Mouse (Mus musculus): Measurements from ENCODE around the gene Calr.
A peak's percentile ranks its signal among the peaks of the same experiment; 100 is the strongest.

The Calr gene

GRCm38 (mm10) chr8:84847684-84848435 is 1.1 kb upstream of the Calr start:
- no peaks in the 10 kb centered on the region for H3K27me3 ChIP-seq (ENCODE audit: insufficient read depth, low read length)
- peaks cover 34% of the 10 kb centered on the region for H3K36me3 ChIP-seq (ENCODE audit: insufficient read depth, low read length)
- no peak for TF ChIP-seq NANOG (IDR thresholded peaks at IDR 0.05; ENCODE audit: borderline replicate concordance, low read length)
- no peak for TF ChIP-seq CTCF (conservative IDR thresholded peaks at IDR 0.05; ENCODE audit: low read length)
- TF ChIP-seq POU5F1 (IDR thresholded peaks at IDR 0.05; ENCODE audit: borderline replicate concordance, low read length), result no peak
- peak overlapping the region; percentile 77 for H3K4me3 ChIP-seq (replicated peaks; ENCODE audit: low read length)
- H3K9me3 ChIP-seq (ENCODE audit: low read length), result no peaks in the 10 kb centered on the region
- peaks cover 47% of the 10 kb centered on the region for H3K4me1 ChIP-seq (replicated peaks; ENCODE audit: low read depth, low read length)

- peaks cover 51% of the 10 kb centered on the region for H3K36me3 ChIP-seq (ENCODE audit: insufficient read depth, low read length)
- H3K27me3 ChIP-seq (ENCODE audit: insufficient read depth, low read length), result no peaks in the 10 kb centered on the region
- H3K4me1 ChIP-seq (replicated peaks; ENCODE audit: low read depth, low read length), result peaks cover 50% of the 10 kb centered on the region
- no peaks in the 10 kb centered on the region for H3K9me3 ChIP-seq (ENCODE audit: low read length)
- H3K4me3 ChIP-seq (replicated peaks; ENCODE audit: low read length), result peak overlapping the region; percentile 100
- no peak for TF ChIP-seq POU5F1 (IDR thresholded peaks at IDR 0.05; ENCODE audit: borderline replicate concordance, low read length)
- TF ChIP-seq CTCF (conservative IDR thresholded peaks at IDR 0.05; ENCODE audit: low read length), result no peak
- no peak for TF ChIP-seq NANOG (IDR thresholded peaks at IDR 0.05; ENCODE audit: borderline replicate concordance, low read length)
Observed at GRCm38 (mm10) chr8:84846094-84846721, 526 bp downstream of the Calr start.

GRCm38 (mm10) chr8:84845355-84846093 is 1.2 kb downstream of the Calr start:
- H3K9me3 ChIP-seq (ENCODE audit: low read length), result no peaks in the 10 kb centered on the region
- H3K27me3 ChIP-seq (ENCODE audit: insufficient read depth, low read length), result no peaks in the 10 kb centered on the region
- peak overlapping the region; percentile 100 for H3K4me3 ChIP-seq (replicated peaks; ENCODE audit: low read length)
- peaks cover 55% of the 10 kb centered on the region for H3K36me3 ChIP-seq (ENCODE audit: insufficient read depth, low read length)
- TF ChIP-seq NANOG (IDR thresholded peaks at IDR 0.05; ENCODE audit: borderline replicate concordance, low read length) (no peak), CTCF (conservative IDR thresholded peaks at IDR 0.05; ENCODE audit: low read length) (no peak), POU5F1 (IDR thresholded peaks at IDR 0.05; ENCODE audit: borderline replicate concordance, low read length) (no peak)
- H3K4me1 ChIP-seq (replicated peaks; ENCODE audit: low read depth, low read length), result peaks cover 50% of the 10 kb centered on the region

DNA sequence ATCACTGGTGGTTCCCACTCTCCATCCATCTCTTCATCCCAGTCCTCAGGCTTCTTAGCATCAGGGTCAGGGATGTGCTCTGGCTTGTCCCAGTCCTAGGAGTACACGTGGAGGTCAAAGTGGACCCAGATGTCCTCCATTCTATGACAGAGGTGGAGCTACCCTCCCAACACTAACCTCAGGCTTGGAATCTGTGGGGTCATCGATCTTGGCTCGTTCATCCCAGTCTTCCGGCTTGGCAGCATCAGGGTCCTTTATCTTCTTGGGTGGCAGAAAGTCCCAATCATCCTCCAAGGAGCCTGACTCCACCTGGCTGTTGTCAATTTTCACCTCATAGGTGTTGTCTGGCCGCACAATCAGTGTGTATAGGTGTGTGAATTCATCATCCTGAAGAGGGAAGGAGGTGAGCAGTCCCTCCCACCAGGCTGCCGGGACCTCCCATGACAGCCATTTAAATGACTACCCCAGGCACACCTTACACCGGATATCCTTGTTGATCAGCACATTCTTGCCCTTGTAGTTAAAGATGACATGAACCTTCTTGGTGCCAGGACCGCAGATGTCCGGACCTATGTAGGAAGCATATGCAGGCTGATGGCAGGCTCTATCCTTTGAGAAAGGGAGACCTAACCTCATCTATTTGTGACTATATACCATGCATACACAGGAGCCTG is 2.2 kb downstream of the Calr start:
- Histone ChIP-seq H3K36me3 (ENCODE audit: insufficient read depth, low read length) (peaks cover 56% of the 10 kb centered on the region), H3K27me3 (ENCODE audit: insufficient read depth, low read length) (no peaks in the 10 kb centered on the region), H3K9me3 (ENCODE audit: low read length) (no peaks in the 10 kb centered on the region), H3K4me3 (replicated peaks; ENCODE audit: low read length) (peak overlapping the region; percentile 100), H3K4me1 (replicated peaks; ENCODE audit: low read depth, low read length) (peaks cover 53% of the 10 kb centered on the region)
- TF ChIP-seq CTCF (conservative IDR thresholded peaks at IDR 0.05; ENCODE audit: low read length) (no peak), NANOG (IDR thresholded peaks at IDR 0.05; ENCODE audit: borderline replicate concordance, low read length) (no peak), POU5F1 (IDR thresholded peaks at IDR 0.05; ENCODE audit: borderline replicate concordance, low read length) (no peak)

DNA sequence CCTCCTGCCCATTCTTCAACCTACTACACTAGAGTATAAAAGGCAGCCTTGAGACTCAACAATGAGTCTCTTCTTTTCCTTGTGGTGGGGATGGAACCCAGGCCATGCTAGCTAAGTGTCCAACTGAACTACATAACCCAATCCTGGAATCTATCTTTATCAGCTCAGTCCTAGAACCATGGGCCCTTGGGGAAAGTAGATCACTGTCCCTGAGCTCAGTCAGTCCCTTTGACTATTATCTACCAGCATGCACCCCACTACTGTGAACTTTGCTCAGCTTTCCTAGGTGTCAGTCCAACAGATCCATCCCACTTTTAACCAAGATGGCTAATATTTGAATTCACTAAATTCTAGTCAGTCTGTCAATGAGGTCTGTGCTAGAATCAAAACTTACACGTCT is 5.2 kb downstream of the Calr start:
- no peaks in the 10 kb centered on the region for H3K27me3 ChIP-seq (ENCODE audit: insufficient read depth, low read length)
- no peak for TF ChIP-seq CTCF (conservative IDR thresholded peaks at IDR 0.05; ENCODE audit: low read length)
- TF ChIP-seq NANOG (IDR thresholded peaks at IDR 0.05; ENCODE audit: borderline replicate concordance, low read length), result no peak
- TF ChIP-seq POU5F1 (IDR thresholded peaks at IDR 0.05; ENCODE audit: borderline replicate concordance, low read length), result no peak
- H3K4me3 ChIP-seq (replicated peaks; ENCODE audit: low read length), result no peak overlapping the region
- peaks cover 86% of the 10 kb centered on the region for H3K36me3 ChIP-seq (ENCODE audit: insufficient read depth, low read length)
- H3K9me3 ChIP-seq (ENCODE audit: low read length), result no peaks in the 10 kb centered on the region
- peaks cover 69% of the 10 kb centered on the region for H3K4me1 ChIP-seq (replicated peaks; ENCODE audit: low read depth, low read length)

DNA sequence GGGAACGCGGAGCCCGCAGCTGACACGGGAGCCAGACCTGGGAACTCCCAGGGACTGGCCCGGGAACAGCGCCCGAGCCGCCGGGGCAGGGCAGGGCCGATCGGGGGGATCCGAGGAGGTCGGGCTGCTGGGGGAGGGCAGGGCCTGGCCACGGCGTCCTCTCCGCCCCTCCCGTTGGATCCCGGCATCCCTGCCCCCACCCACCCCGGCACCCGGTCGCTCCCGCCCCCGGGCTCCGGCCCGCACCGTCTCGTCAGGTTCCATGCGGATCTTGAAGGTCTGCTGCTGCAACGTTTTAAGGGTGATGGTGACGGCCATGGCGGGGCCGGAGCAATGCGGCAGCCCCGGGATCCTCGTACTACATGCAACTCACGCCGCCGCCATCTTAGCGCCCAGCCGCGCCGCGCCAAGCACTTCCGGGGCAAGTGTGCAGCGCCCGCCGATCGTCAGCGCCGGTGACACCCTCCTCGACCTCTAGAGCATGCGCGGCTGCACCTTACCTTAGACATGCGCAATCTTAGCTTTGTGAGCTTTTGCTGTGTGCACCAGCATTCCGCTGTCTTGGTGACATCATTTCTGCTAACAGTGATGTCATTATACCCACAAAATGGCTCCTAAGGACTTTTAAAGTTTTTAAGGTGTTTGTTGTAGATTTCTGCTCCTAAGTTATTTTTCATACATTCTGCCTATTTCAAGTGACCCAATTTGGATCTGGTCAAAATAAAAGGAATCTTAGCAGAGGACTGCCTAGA is 6.3 kb downstream of the Calr start, which contains the start of gene Rad23a:
TSS of gene Rad23a (minus strand) at position 418 of the 752 bp plus-strand sequence.
- Histone ChIP-seq H3K9me3 (ENCODE audit: low read length) (no peaks in the 10 kb centered on the region), H3K4me3 (replicated peaks; ENCODE audit: low read length) (peak within 1 kb of the TSS; percentile 94), H3K27me3 (ENCODE audit: insufficient read depth, low read length) (no peaks in the 10 kb centered on the region), H3K36me3 (ENCODE audit: insufficient read depth, low read length) (peaks cover 88% of the 10 kb centered on the region), H3K4me1 (replicated peaks; ENCODE audit: low read depth, low read length) (peaks cover 72% of the 10 kb centered on the region)
- TF ChIP-seq CTCF (conservative IDR thresholded peaks at IDR 0.05; ENCODE audit: low read length) (no peak), POU5F1 (IDR thresholded peaks at IDR 0.05; ENCODE audit: borderline replicate concordance, low read length) (no peak), NANOG (IDR thresholded peaks at IDR 0.05; ENCODE audit: borderline replicate concordance, low read length) (no peak)

- Histone ChIP-seq H3K9me3 (ENCODE audit: low read length) (no peaks in the 10 kb centered on the region), H3K27me3 (ENCODE audit: insufficient read depth, low read length) (no peaks in the 10 kb centered on the region), H3K36me3 (ENCODE audit: insufficient read depth, low read length) (peaks cover 88% of the 10 kb centered on the region), H3K4me3 (replicated peaks; ENCODE audit: low read length) (peak overlapping the region; percentile 94), H3K4me1 (replicated peaks; ENCODE audit: low read depth, low read length) (peaks cover 70% of the 10 kb centered on the region)
- TF ChIP-seq CTCF (conservative IDR thresholded peaks at IDR 0.05; ENCODE audit: low read length), result no peak
- no peak for TF ChIP-seq POU5F1 (IDR thresholded peaks at IDR 0.05; ENCODE audit: borderline replicate concordance, low read length)
- TF ChIP-seq NANOG (IDR thresholded peaks at IDR 0.05; ENCODE audit: borderline replicate concordance, low read length), result no peak
Observed at GRCm38 (mm10) chr8:84839875-84840247, 6.9 kb downstream of the Calr start.
